Mouse (Mus musculus): ENCODE measurements around the gene Phldb2.

The Phldb2 gene

GRCm38 (mm10) chr16:45946335-45946734 lies 7.1 kb downstream of the Phldb2 start:
- DNase-seq = peak; percentile 23

- no peak for DNase-seq
Observed at GRCm38 (mm10) chr16:45945649-45946048, 7.7 kb downstream of the Phldb2 start.

GRCm38 (mm10) chr16:45945174-45945631 lies 8.2 kb downstream of the Phldb2 start:
- DNase-seq = peak; percentile 55

GRCm38 (mm10) chr16:45942169-45942891 lies 11.1 kb downstream of the Phldb2 start:
- no peak for DNase-seq

- no peak for DNase-seq
Observed at GRCm38 (mm10) chr16:45940701-45941100, 12.7 kb downstream of the Phldb2 start.

GRCm38 (mm10) chr16:45939436-45939835 lies 14.0 kb downstream of the Phldb2 start:
- no peak for DNase-seq

GRCm38 (mm10) chr16:45937381-45937780 lies 16.0 kb downstream of the Phldb2 start:
- no peak for DNase-seq

- DNase-seq = no peak
Observed at GRCm38 (mm10) chr16:45936521-45936920, 16.9 kb downstream of the Phldb2 start.

- no peak for DNase-seq
Observed at GRCm38 (mm10) chr16:45935956-45936483, 17.4 kb downstream of the Phldb2 start.

GRCm38 (mm10) chr16:45934721-45935407 lies 18.5 kb downstream of the Phldb2 start:
- no peak for DNase-seq

- DNase-seq = no peak
Observed at GRCm38 (mm10) chr16:45930308-45930707, 23.1 kb downstream of the Phldb2 start.

GRCm38 (mm10) chr16:45928090-45928489 lies 25.3 kb downstream of the Phldb2 start:
- no peak for DNase-seq

GRCm38 (mm10) chr16:45927601-45928000 lies 25.8 kb downstream of the Phldb2 start:
- no peak for DNase-seq

- peak; percentile 44 for DNase-seq
Observed at GRCm38 (mm10) chr16:45926875-45927274, 26.5 kb downstream of the Phldb2 start.

GRCm38 (mm10) chr16:45923731-45924424 lies 29.5 kb downstream of the Phldb2 start:
- no peak for DNase-seq

- peak; percentile 34 for DNase-seq
Observed at GRCm38 (mm10) chr16:45922546-45923229, 30.7 kb downstream of the Phldb2 start.

GRCm38 (mm10) chr16:45919572-45919971 lies 33.8 kb downstream of the Phldb2 start:
- no peak for DNase-seq

GRCm38 (mm10) chr16:45903595-45903994 lies 49.8 kb downstream of the Phldb2 start:
- DNase-seq = no peak

GRCm38 (mm10) chr16:45898459-45898858 lies 54.9 kb downstream of the Phldb2 start:
- DNase-seq = no peak

GRCm38 (mm10) chr16:45896587-45896986 lies 56.8 kb downstream of the Phldb2 start:
- no peak for DNase-seq

- DNase-seq = no peak
Observed at GRCm38 (mm10) chr16:45894998-45895397, 58.4 kb downstream of the Phldb2 start.

GRCm38 (mm10) chr16:45893796-45894195 lies 59.6 kb downstream of the Phldb2 start:
- DNase-seq = peak; percentile 51

GRCm38 (mm10) chr16:45892928-45893327 lies 60.5 kb downstream of the Phldb2 start:
- peak; percentile 63 for DNase-seq
